Mouse (Mus musculus) thymus, postnatal 25 days (tissue): ENCODE results near the gene Acsf3.
A peak's percentile ranks its signal among the peaks of the same experiment; 100 is the strongest.

Source experiments
- DNase-seq: peaks from one replicate; pipeline ENCODE4 v3.0.0; 2022

The Acsf3 gene

DNA sequence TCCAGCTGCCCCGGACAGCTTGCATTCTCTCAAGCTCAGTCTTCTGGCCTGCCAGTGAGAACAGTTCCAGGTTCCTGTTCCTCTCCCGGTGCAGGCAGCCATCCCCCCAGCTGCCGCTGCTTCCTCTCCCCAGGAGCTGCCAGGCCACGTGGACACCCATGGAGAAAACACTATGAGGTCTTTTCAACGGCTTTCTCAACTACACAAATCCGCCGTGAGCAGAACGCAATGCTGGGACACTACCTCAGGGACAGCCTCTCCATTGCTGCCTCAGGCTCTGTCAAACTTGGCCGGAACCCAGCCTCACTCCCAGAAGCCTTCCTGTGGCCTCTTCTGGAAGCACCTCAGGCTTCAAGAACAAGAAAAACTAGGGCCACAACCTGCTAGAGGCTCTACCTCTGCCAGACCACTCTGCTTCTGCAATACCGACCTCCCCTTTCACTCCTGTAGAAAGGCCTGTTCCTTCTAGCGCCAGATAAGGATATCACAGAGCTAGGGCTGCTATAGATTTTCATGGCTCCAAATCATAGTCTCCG lies 12.5 kb upstream of the Acsf3 start:
- no peak for DNase-seq

DNA sequence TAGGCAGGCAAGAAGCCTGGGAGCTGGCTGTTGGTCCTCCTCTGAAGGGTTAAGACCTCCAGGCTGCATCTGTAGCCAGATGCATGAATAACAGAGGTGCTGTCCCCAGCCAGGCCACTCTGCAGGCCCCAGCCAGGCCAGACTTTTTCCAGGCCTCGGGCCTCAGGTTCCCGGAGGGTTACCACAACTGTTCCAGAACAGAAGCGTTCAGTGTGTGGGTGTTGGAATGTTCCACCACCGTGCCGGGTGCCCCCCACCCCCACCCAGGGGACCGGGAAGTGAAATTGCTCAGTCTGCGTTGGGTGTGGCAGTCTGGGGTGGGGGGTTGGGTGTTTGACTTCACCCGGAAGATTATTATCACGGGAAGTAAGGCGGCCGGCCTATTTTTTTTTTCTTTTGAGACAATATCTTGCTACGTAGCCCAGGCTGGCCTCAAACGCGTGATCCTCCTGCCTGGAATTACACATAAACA lies 12.0 kb upstream of the Acsf3 start:
- no peak for DNase-seq

DNA sequence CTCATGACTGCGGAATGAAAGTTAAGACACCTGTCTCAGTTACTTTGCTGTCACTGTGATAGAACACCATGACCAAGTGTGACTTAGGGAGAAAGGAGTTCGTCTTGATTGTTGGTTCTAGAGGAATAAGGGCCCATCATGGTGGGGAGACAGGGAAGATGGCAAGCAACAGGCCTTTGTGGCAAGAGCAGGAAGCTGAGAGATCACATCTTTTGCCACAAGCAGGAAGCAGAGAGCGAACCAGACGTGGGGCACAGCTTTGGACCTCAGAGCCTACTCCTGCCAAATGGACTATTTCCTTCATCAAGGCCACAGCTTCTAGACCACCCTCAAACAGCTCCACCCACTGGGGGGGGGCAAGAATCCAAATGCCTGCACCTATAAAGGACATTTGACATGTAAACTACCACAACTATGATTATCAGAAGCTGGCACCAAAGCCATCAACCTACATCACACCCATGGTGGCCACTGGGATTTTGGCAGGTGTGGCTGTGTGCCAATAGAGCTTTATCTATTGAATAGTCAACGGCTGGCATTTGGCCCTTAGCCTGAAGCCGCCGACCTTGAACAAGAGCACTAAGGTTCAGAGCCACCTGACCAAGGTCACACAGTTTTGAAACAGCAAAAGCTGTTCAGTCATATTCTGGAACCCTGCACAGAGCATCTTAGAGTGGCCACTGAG lies 10.4 kb upstream of the Acsf3 start:
- DNase-seq = no peak

DNA sequence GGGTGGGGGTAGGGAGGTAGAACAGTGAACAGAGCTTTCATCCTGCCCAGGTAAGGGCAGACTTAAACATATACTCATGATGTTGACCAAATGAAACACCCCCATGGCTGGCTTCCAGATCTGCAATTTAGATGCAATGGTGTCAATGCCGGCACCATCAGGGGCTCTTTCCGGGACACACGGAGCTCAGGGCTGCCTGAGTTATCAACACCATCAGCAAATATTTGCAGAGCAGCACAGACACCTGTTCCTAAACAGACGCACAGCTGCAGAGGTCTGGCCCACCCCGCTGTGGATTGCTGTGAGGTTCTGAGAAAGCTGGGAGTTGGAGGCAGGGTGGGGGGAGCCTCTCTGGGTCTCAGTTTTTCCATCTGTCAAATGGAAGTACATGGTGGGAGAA lies 9.1 kb upstream of the Acsf3 start:
- DNase-seq = peak; percentile 61

DNA sequence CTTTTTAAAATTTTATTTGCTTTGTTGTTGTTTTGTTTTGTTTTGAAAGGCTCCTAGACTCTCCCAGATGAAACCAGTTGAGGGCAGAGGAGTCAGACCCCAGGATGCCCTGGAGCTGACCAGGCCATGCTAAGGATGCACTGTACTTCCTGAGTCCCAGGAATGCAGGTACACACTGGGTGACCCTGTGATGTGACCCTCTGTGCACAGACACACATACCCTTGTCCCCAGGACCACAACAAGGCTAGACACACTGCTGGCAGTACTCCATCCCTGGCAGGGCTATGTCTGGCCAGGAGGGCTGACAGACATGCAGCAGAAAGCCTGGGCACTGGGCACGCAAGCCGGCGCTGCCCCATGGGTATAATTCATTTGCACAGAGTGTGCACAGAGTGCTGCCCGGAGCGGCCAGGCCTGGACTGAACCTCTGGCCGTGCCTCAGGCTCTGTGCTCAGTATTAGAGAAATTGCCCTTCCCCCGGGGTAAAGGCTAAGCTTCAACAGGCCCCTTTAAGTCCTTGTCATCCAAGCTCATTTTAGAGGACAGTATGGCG lies 8.6 kb upstream of the Acsf3 start:
- no peak for DNase-seq

DNA sequence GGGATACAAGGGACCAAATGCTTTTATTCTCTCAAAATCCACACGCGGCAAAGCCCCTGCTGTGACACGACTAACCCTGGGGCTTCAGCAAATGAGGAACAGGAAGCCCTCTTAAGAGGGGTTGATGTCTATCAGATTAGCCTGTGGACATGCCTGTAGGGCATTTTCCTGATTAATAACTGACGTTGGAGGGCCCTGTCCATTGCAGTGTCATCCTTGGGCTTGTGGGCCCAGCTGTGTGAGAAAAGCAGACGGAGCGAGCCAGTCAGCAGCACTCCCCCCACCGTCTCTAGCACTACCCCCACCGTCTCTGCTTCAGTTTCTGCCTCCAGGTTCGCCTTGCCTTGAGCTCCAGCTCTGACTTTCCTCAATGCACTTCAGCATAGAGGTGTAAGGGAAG lies 8.1 kb upstream of the Acsf3 start:
- no peak for DNase-seq

DNA sequence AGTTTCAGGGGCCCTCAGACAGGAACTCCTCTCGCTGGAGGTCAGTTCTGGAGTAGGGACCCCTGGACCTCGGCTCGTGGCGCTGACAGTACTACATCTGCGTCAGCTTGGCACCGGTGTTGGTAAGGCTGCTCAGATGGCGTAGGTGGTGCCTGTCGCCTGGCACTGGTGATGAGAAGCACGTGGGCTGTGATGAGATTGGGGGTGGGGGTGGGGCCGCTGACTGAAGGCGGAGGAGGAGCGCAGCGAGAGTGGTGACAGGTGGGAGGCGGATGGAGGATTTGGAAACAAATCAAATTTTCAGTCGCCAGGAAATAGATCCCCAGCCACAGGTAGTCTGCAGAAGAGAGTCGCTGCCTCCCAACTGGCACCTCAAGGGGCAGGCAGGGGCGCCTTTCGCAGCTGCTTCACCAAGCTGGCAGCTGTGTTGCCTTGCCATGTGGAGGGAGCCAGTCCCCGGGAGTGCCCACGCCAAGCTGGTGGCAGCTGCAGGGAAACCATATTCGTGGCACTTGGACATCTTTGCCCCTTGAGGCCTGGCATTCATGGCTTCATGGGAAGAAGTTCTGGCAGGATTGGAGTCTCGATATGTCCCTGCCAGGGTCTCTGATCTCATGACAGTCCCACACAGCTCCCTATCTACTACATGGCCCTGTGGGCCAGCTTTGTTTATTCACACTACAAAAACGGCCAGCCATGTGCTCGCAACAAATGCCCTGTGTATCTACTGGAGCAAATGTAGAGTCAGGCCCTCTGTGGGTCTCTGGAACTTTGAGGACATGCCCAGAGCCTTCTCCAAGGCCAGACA lies 5.8 kb upstream of the Acsf3 start:
- peak; percentile 72 for DNase-seq

DNA sequence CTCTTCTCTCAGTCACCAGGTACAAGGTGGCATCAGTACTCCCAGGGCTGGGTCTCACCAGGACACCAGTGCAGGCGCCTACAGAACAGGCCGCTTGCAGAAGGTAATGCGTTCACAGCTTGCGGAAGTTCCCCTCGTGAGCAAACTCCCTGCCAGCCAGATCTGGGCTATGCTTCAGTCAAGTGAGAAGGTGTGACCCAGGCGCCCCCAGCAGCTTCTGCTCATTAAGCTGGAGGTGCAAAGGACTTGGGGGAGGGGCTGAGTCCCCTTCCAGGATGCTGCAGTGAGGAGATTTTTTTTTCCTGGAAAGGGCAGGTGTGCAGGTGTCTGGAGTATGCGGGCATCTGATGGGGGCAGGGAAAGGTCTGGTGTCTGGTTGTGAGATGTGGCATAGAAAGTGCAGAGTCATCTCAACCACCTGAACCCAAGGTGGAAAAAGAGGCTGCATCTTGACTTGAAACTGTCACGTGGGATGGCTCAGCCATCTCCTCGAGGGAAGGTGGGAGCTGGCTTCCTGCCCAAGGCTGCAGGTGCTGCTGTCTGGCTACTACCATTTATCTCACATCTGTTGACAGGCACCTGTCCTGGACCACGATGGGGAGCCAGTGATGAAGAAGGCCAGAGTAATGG lies 2.7 kb upstream of the Acsf3 start:
- DNase-seq = peak; percentile 74

DNA sequence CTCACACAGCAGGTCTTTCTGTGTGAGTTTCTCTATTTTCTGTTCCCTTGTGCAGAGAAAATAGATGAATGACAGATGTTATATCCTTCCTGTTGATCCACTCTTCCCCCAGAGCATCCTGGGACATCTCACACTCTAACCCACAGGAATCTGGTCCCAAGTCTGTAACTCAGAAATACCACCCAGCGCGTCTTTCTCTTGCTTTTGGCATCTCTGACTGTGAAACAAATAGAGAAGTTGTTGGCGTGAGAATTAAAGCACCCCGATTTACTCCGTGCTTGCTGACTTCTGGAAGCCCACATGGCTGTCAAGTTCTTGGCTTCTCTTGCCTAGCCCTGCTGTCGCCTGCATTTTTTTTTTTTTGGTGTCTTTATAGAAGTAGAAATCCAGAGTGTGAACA lies 2.4 kb downstream of the Acsf3 start:
- DNase-seq = no peak

DNA sequence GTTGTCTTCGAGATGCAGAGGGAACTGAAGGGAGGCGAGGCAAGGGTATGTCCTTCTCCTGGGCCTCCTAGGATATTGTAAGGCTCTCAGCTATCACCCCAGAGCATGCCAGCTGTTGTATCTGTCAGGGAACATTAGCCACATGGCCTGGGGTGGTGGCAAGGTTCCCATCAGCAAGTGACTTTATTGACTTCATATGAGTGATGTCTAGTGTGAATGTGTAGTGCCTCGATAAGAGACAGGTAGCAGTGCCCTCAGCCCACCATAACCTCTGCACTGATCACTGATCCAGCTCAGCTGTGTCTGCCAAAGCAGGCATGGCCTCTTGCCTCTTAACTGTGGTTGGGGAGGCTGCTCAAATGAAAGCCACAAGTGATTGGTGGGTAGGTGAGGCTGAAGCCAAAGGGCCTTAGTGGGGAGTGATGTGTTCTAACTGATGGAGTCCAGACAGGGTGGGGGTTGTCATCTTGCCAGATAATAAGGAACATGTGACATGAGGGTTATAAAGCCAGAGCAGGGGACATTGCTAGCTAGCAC lies 3.5 kb downstream of the Acsf3 start:
- no peak for DNase-seq

DNA sequence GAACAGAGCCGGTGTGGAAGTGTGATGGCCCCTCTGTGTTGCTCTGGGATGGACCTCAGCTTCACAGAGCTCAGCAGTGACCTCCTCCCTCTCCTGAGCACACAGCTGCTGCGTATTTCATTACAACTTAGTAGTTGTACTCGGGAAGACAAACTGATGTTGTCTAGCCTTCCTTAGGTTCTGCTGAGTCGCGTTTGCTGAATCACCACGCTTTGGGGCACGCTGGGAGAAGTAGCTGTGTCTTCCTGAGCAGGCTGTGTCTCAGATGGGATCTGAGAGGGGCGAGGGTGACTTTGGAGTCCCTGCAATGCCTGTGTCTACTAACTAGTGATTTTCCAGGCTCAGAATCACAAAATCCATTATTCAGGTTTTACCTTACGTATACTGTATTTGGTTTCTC lies 4.0 kb downstream of the Acsf3 start:
- no peak for DNase-seq

DNA sequence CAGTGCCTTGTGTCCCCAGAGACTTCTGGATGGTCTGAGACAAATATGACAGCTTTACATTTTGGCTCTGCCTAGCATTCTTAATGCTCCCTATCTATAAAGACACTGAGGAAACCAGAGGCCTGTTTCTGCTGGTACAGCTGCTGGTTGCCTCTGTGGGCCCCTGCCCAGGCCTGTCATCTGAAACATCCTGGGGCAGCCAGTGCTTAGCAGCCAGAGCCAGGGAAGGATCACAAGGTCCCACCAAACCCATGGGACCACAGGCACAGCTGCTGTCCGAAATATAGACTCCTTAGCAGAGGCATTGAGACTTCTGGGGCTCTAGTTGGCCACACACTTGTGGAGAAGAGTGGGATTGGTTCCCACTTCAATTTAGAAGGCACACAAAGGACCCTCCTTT lies 9.5 kb downstream of the Acsf3 start:
- no peak for DNase-seq

DNA sequence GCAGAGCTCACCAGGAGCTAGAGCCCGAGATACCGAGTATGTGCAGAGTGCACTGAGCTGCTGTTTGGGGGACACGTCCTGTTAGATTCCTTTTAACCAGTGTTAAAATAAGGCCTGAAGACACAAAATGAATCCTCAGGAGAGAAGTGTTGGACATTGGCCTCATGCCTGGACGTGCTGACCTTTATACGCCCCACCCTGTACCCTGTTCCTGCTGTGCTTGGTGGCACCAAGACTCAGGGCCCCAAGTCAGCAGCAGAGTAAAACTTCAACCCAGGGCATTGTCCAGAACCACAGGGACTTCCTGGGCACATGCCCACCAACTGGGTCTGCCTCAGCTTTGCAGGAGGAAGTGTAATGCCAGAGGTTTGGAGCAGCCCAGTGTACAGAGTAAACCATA lies 14.5 kb downstream of the Acsf3 start:
- DNase-seq = no peak

DNA sequence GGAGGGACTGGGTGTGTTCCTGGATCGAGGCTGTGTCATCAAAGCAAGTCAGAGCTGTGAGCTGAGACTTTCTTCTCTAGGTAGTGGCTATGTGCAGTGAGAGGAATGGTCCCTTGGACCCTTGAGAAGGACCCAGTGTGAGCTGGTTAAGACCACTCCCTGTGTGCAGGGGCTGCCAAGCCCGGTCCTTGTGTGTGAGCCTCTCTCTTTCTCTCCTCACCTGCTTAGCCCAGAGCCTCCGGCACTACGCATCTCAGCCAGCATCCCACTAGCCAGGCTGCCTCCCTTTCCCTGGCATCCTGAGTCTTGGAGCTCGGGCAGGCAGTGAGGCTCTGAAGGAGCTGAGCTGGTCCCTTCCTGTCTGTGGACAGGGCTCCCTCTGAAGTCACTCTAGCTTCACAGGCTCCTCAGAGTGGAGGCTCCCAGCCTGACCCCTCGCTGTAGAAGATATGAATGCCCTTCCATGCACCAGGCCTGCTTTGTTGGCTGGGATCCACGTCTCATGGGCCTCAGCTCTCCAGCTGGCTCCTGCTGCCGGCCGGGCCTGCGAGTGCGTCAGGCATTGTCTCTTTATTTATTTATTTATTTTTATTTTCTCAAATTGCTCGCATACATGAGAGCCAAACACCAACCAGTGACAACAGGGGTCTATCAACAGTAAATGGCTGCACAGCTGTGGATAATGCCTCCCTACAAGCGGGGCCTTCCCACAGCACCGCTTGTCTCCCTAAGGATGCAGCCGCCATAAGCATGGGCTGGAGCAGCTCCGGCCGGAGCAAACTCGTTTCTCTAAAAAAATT lies 18.3 kb downstream of the Acsf3 start:
- DNase-seq = no peak

DNA sequence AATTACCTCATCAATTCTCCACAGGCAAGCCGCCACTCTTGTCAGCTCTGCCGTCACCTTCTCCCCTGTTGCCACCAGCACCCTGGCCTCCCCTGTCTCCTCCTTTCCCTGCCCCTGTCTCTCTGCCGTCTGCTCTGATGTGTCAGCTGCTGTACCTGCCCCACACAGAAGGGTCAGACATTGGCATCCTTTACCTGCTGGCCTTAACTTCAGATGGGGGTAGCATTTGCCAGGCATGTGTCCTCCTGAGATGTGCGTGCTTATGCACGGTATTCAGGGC lies 18.8 kb downstream of the Acsf3 start:
- no peak for DNase-seq

DNA sequence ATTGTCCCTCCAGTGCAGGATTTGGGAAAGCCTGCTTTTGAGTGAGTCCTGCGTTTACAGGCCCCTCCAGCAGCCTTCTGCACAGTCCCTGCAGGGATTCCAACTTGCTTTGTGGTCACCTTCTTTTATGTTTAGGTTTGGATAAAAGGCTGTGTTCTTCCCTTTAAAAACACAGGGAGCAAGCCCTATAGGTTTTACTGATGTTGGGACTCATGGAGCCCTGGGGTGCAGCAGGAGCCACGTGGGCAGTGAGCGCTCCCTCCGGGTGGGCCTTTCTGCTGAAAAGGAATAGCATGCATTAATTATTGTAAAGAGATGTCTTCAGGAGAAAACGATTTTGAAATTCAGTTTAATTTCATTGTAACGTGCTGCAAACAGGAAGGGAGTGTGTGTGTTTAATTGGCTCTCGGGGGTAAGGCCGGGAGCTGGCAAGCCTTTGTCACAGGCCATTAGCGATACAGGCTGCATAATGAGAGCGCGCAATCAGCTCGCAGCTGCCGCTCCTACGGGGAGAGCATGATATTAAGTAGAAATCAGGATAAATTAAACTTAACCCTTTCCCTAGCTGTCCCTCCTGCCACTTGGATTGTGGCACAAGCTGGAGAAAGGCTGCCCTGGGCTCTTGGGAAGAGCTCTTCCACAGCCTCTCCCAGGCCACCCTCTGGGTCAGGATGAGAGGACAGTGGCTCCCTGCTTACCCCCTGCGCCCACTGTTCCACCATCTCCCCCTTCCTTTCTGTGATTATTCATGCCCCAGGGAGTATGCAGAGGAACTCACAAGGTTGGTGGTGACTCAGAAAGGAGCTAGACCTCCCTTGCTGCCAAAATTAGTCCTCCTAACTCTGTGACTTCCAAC lies 28.8 kb downstream of the Acsf3 start:
- no peak for DNase-seq

DNA sequence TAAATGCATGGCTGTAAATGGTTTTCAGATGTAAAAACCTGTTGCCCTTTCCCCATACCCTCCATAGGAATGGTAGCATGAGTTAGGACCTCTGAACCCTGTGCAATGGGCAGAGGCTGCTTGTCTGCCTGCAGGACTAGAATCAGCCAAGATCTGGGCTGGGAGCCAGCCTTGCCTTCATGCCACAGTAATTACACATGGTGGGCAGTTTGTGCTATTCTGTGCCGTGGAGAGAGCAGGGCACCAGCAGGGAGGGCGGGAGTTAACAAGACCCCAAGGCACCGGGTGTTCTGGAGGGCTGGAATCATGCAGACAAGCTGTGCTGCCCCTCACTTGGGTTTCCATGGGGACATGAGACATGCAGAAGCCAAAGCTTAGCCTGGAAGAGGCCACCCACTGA lies 30.1 kb downstream of the Acsf3 start:
- DNase-seq = no peak

DNA sequence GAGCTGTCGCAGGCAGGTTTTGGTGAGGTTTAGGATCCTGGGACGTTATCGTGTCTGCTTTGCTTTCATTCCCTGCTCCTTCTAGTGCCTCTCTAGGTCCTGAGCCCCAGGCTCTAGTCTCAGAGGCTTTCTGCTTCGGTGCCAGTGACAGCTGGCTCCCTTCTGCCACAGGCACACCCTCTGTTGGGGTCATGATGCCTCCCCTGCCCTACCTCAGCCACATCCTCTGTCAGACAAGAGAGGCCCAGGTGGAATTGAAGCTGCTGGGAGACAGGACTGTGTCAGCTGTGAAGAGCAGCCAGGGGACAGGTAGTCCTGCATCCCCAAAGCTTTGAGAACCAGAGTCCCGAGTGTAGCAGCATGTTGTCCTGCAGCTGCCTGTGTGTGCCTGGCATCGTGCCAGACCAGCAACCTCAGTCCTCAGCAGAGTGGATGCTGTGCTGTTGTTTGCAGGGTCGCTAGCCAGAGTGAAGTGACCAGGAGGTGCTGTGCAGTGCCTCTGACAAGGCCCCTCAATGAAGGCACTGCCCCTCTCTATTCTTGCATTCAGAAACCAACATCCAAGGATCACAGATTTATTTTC lies 31.8 kb downstream of the Acsf3 start:
- DNase-seq = peak; percentile 58

DNA sequence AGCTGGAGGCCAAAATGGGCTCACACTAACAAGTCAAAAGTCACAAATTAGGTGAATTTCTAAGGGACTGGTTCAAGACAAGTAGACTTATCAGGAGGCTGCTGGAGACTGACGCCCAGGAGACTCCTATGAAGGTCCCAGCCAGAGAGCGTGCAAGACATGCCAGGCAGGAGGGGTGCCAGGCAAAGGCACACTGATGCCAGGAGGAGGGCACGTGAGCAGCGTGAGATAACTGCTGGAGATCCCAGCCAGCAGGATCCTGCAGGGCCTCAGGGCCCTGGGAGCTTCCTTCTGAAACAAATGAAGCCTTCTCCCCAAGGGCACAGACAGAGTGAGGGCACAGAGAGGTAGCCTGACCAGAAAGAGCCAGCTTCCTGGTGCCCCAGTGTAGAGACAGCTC lies 32.6 kb downstream of the Acsf3 start:
- no peak for DNase-seq

DNA sequence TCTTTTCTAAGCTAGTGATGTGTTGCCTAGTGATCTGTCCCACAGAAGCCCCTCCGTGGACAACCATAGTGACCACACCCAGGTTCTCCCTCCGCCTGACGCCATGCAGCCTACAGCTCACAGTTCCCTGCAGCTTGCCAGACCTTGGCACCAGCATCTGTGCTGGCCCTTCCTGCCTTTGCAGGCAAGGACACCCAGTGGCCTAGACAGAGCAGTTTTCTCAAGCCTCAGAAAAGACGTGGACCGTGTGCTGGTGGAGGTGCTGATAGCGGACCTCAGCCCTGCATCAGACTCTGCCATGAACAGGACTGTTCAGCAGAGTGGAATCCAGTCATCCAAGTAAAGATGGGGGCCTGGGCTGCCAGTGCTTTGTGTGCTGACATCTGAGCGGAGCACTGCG lies 35.1 kb downstream of the Acsf3 start:
- DNase-seq = no peak

DNA sequence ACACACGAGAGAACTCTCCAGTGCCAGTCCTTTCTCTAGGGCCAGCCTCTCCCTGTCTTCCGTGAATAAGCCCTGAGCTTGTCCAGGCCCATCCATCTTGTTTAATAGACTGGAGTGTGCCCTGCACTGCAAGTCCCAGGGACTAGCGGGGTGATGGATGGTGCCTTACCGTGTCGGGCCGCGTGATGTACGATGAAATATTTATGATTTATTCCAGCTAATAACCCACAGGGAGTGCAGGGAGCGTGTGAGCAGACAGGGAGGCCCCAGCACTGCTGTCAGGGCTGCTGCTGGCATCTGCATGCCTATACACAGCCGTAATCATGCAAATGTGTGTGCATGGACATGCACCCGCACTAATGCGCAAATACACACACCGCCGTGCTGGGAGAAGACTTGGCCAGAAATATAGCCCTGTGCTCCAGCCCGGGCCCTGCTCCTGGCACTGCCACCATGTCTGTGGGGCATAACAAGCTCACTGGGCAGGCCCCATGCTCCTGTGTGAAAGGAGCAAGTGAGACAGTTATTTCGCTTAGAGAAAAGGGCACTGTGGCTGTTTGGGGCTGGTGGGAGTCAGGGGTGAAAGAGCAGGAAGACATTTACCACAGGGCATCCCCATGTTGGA lies 36.7 kb downstream of the Acsf3 start:
- no peak for DNase-seq
